Mouse (Mus musculus) embryonic facial prominence, embryonic 15.5 days (tissue): ENCODE measurements around the gene Gbp2. TPM values are rescaled to one million over a fixed set of nuclear protein-coding genes. Genes with fewer than 3 reads are reported as not detected.

ENCODE experiments used
- microRNA-seq: library from miRNA; unstranded; fragments of <30 nt; microRNA quantifications from one replicate; pipeline ENCODE4, GENCODE M21; 2016; ENCODE audit warnings: borderline number of aligned reads
- polyA plus RNA-seq: library from polyadenylated mRNA; unstranded; fragments of >200 nt; fragmentation: Nextera tagmentation; extraction: Ambion mirVana; gene quantifications from 2 replicates; pipeline ENCODE4 v1.2.1, GENCODE M21; 2015

Gene Gbp2
- polyA plus RNA-seq, 1 experiment from 2014 or later, result 0.85 TPM

Small RNA genes within 50 kb of the gene (microRNA-seq; reads per million reads assigned to microRNA genes)
- not detected for gene Mir6381

Other genes starting within 250 kb of the Gbp2 start
- gene Pdlim5, start 224.9 kb upstream of the Gbp2 start, polyA plus RNA-seq, result 40.5 and 45.5 TPM in 2 replicates
- gene Gbp5, start 126.6 kb upstream of the Gbp2 start, polyA plus RNA-seq, result 0.09 and 0.12 TPM in 2 replicates
- gene Gbp7, start 90.3 kb upstream of the Gbp2 start, polyA plus RNA-seq, result 2.6 and 3.6 TPM in 2 replicates
- gene Gbp3, start 60.6 kb upstream of the Gbp2 start, polyA plus RNA-seq, result 1.4 and 1.7 TPM in 2 replicates
- gene Gbp2b, start 25.8 kb upstream of the Gbp2 start, polyA plus RNA-seq, result not detected in 2 replicates
- gene Kyat3, start 80.4 kb downstream of the Gbp2 start, polyA plus RNA-seq, result 14.5 and 15.0 TPM in 2 replicates
- 79.6 and 81.5 TPM in 2 replicates for gene Gtf2b, start 144.4 kb downstream of the Gbp2 start, polyA plus RNA-seq